Mouse (Mus musculus): ENCODE measurements around the gene Mrps17.

- TF ChIP-seq CTCF (IDR thresholded peaks at IDR 0.05) (no peak), EP300 (IDR thresholded peaks at IDR 0.05) (no peak)
Observed at GRCm38 (mm10) chr5:129708412-129708811, 6.9 kb upstream of the Mrps17 start, which contains the start of gene Sept14.

All from lung, postnatal 0 days (tissue).